Mouse (Mus musculus): Measurements from ENCODE around the gene Alg14.

GRCm38 (mm10) chr3:121345643-121346000 lies 54.0 kb downstream of the Alg14 start:
- no peak for TF ChIP-seq POLR2A (IDR thresholded peaks at IDR 0.05; ENCODE audit: control insufficient read depth, extremely low read depth, insufficient read depth, low read length, poor library complexity)
- no peak for TF ChIP-seq CTCF (IDR thresholded peaks at IDR 0.05; ENCODE audit: borderline replicate concordance, control insufficient read depth, extremely low read depth, insufficient read depth, low read length, poor library complexity)
